Mouse (Mus musculus): ENCODE data around the gene Brd2. TPM values are rescaled to one million over a fixed set of nuclear protein-coding genes. Genes with fewer than 3 reads are reported as not detected.

Gene Brd2
- polyA plus RNA-seq, 1 experiment from 2014 or later: 97.8 TPM

- Histone ChIP-seq H3K4me2 (ENCODE audit: low read depth, low read length) (no peak overlapping the region), H3K9ac (ENCODE audit: low read length) (no peak overlapping the region), H3K36me3 (ENCODE audit: control insufficient read depth, insufficient read depth, low read length) (no peaks in the 10 kb centered on the region; the same call in 1 of the 2 replicates), H3K27ac (ENCODE audit: low read length) (no peak overlapping the region), H3K27me3 (ENCODE audit: control insufficient read depth, insufficient read depth, low read depth, low read length) (no peaks in the 10 kb centered on the region), H3K9me3 (ENCODE audit: control insufficient read depth, low read length) (no peaks in the 10 kb centered on the region), H3K4me3 (ENCODE audit: low read length) (no peak overlapping the region), H3K4me1 (replicated peaks; ENCODE audit: control insufficient read depth, insufficient read depth, low read length) (peaks cover 24% of the 10 kb centered on the region)
- WGBS: 37% methylated on average over 6 of the region's 6 CpGs
- no peak for ATAC-seq (ENCODE audit: low read depth)
Measured at GRCm38 (mm10) chr17:34127475-34127874, 5.0 kb upstream of the Brd2 start.

GRCm38 (mm10) chr17:34126826-34127420, 4.5 kb upstream of the Brd2 start:
- H3K9ac ChIP-seq (ENCODE audit: low read length): no peak overlapping the region
- H3K4me1 ChIP-seq (replicated peaks; ENCODE audit: control insufficient read depth, insufficient read depth, low read length): peaks cover 24% of the 10 kb centered on the region
- WGBS: 55% methylated on average over 9 of the region's 9 CpGs

GRCm38 (mm10) chr17:34124649-34125048, 2.2 kb upstream of the Brd2 start:
- Histone ChIP-seq H3K27ac (ENCODE audit: low read length) (no peak overlapping the region), H3K9me3 (ENCODE audit: control insufficient read depth, low read length) (no peaks in the 10 kb centered on the region), H3K27me3 (ENCODE audit: control insufficient read depth, insufficient read depth, low read depth, low read length) (no peaks in the 10 kb centered on the region), H3K4me2 (ENCODE audit: low read depth, low read length) (no peak overlapping the region), H3K9ac (ENCODE audit: low read length) (no peak overlapping the region), H3K4me3 (ENCODE audit: low read length) (no peak overlapping the region), H3K36me3 (ENCODE audit: control insufficient read depth, insufficient read depth, low read length) (no peaks in the 10 kb centered on the region; the same call in 1 of the 2 replicates), H3K4me1 (replicated peaks; ENCODE audit: control insufficient read depth, insufficient read depth, low read length) (peaks cover 24% of the 10 kb centered on the region)
- no peak for ATAC-seq (ENCODE audit: low read depth)
- WGBS: 61% methylated on average over 6 of the region's 6 CpGs

More at GRCm38 (mm10) chr17:34126826-34127420, 4.5 kb upstream of the Brd2 start:
- H3K9me3 ChIP-seq (ENCODE audit: control insufficient read depth, low read length): no peaks in the 10 kb centered on the region
- ATAC-seq (ENCODE audit: low read depth): no peak
- H3K27me3 ChIP-seq (ENCODE audit: control insufficient read depth, insufficient read depth, low read depth, low read length): no peaks in the 10 kb centered on the region
- no peaks in the 10 kb centered on the region; the same call in 1 of the 2 replicates for H3K36me3 ChIP-seq (ENCODE audit: control insufficient read depth, insufficient read depth, low read length)
- H3K4me3 ChIP-seq (ENCODE audit: low read length): no peak overlapping the region
- no peak overlapping the region for H3K27ac ChIP-seq (ENCODE audit: low read length)
- H3K4me2 ChIP-seq (ENCODE audit: low read depth, low read length): no peak overlapping the region

GRCm38 (mm10) chr17:34123518-34123917, 1.1 kb upstream of the Brd2 start:
- no peak for ATAC-seq (ENCODE audit: low read depth)
- WGBS: 0% methylated on average over 2 of the region's 2 CpGs

GRCm38 (mm10) chr17:34123111-34123510, 677 bp upstream of the Brd2 start:
- peaks cover 14% of the 10 kb centered on the region for H3K4me1 ChIP-seq (replicated peaks; ENCODE audit: control insufficient read depth, insufficient read depth, low read length)
- no peaks in the 10 kb centered on the region for H3K9me3 ChIP-seq (ENCODE audit: control insufficient read depth, low read length)
- H3K9ac ChIP-seq (ENCODE audit: low read length): peak overlapping the region; percentile 99
- WGBS: under 1% methylated on average over 7 of the region's 7 CpGs
- H3K27ac ChIP-seq (ENCODE audit: low read length): peak overlapping the region; percentile 100
- H3K36me3 ChIP-seq (ENCODE audit: control insufficient read depth, insufficient read depth, low read length): peaks cover 9% of the 10 kb centered on the region
- no peak for ATAC-seq (ENCODE audit: low read depth)
- no peaks in the 10 kb centered on the region for H3K27me3 ChIP-seq (ENCODE audit: control insufficient read depth, insufficient read depth, low read depth, low read length)
- peak overlapping the region; percentile 72 for H3K4me2 ChIP-seq (ENCODE audit: low read depth, low read length)
- H3K4me3 ChIP-seq (ENCODE audit: low read length): peak overlapping the region; percentile 81

More at GRCm38 (mm10) chr17:34123518-34123917, 1.1 kb upstream of the Brd2 start:
- H3K9me3 ChIP-seq (ENCODE audit: control insufficient read depth, low read length): no peaks in the 10 kb centered on the region
- H3K27ac ChIP-seq (ENCODE audit: low read length): peak overlapping the region; percentile 100
- no peaks in the 10 kb centered on the region for H3K27me3 ChIP-seq (ENCODE audit: control insufficient read depth, insufficient read depth, low read depth, low read length)
- peak overlapping the region; percentile 99 for H3K9ac ChIP-seq (ENCODE audit: low read length)
- peak overlapping the region; percentile 72 for H3K4me2 ChIP-seq (ENCODE audit: low read depth, low read length)
- H3K4me3 ChIP-seq (ENCODE audit: low read length): peak overlapping the region; percentile 81
- peaks cover 16% of the 10 kb centered on the region for H3K4me1 ChIP-seq (replicated peaks; ENCODE audit: control insufficient read depth, insufficient read depth, low read length)
- H3K36me3 ChIP-seq (ENCODE audit: control insufficient read depth, insufficient read depth, low read length): peaks cover 5% of the 10 kb centered on the region

GRCm38 (mm10) chr17:34121879-34122187, 601 bp downstream of the Brd2 start:
- H3K9me3 ChIP-seq (ENCODE audit: control insufficient read depth, low read length): no peaks in the 10 kb centered on the region
- H3K27me3 ChIP-seq (ENCODE audit: control insufficient read depth, insufficient read depth, low read depth, low read length): no peaks in the 10 kb centered on the region
- H3K4me3 ChIP-seq (ENCODE audit: low read length): peak overlapping the region; percentile 81
- H3K4me1 ChIP-seq (replicated peaks; ENCODE audit: control insufficient read depth, insufficient read depth, low read length): peaks cover 8% of the 10 kb centered on the region
- H3K4me2 ChIP-seq (ENCODE audit: low read depth, low read length): peak overlapping the region; percentile 72
- H3K27ac ChIP-seq (ENCODE audit: low read length): peak overlapping the region; percentile 100
- ATAC-seq (ENCODE audit: low read depth): no peak
- H3K36me3 ChIP-seq (ENCODE audit: control insufficient read depth, insufficient read depth, low read length): peaks cover 15% of the 10 kb centered on the region
- peak overlapping the region; percentile 99 for H3K9ac ChIP-seq (ENCODE audit: low read length)
- 0% methylated on average over 9 of the region's 10 CpGs for WGBS

- Histone ChIP-seq H3K9me3 (ENCODE audit: control insufficient read depth, low read length) (no peaks in the 10 kb centered on the region), H3K4me3 (ENCODE audit: low read length) (peak overlapping the region; percentile 81), H3K4me2 (ENCODE audit: low read depth, low read length) (peak overlapping the region; percentile 72), H3K36me3 (ENCODE audit: control insufficient read depth, insufficient read depth, low read length) (peaks cover 20% of the 10 kb centered on the region), H3K27ac (ENCODE audit: low read length) (peak overlapping the region; percentile 100), H3K27me3 (ENCODE audit: control insufficient read depth, insufficient read depth, low read depth, low read length) (no peaks in the 10 kb centered on the region), H3K9ac (ENCODE audit: low read length) (peak overlapping the region; percentile 99), H3K4me1 (replicated peaks; ENCODE audit: control insufficient read depth, insufficient read depth, low read length) (peaks cover 12% of the 10 kb centered on the region)
- whole genome bisulfite sequencing: under 1% methylated on average over 35 of the region's 35 CpGs
- ATAC-seq (ENCODE audit: low read depth): peak; percentile 35
Measured at GRCm38 (mm10) chr17:34121172-34121878, 1.1 kb downstream of the Brd2 start.

- peak; percentile 41 for ATAC-seq (ENCODE audit: low read depth)
- Histone ChIP-seq H3K9ac (ENCODE audit: low read length) (peak overlapping the region; percentile 99), H3K27ac (ENCODE audit: low read length) (peak overlapping the region; percentile 100), H3K4me1 (replicated peaks; ENCODE audit: control insufficient read depth, insufficient read depth, low read length) (peaks cover 11% of the 10 kb centered on the region), H3K27me3 (ENCODE audit: control insufficient read depth, insufficient read depth, low read depth, low read length) (no peaks in the 10 kb centered on the region), H3K4me3 (ENCODE audit: low read length) (peak overlapping the region; percentile 81), H3K4me2 (ENCODE audit: low read depth, low read length) (peak overlapping the region; percentile 72), H3K36me3 (ENCODE audit: control insufficient read depth, insufficient read depth, low read length) (peaks cover 23% of the 10 kb centered on the region), H3K9me3 (ENCODE audit: control insufficient read depth, low read length) (no peaks in the 10 kb centered on the region)
- WGBS: 0% methylated on average over 28 of the region's 31 CpGs
Measured at GRCm38 (mm10) chr17:34120814-34121171, 1.6 kb downstream of the Brd2 start.

GRCm38 (mm10) chr17:34120180-34120723, 2.2 kb downstream of the Brd2 start:
- H3K27ac ChIP-seq (ENCODE audit: low read length): peak overlapping the region; percentile 100
- H3K9me3 ChIP-seq (ENCODE audit: control insufficient read depth, low read length): no peaks in the 10 kb centered on the region
- peak overlapping the region; percentile 81 for H3K4me3 ChIP-seq (ENCODE audit: low read length)
- peaks cover 11% of the 10 kb centered on the region for H3K4me1 ChIP-seq (replicated peaks; ENCODE audit: control insufficient read depth, insufficient read depth, low read length)
- peaks cover 28% of the 10 kb centered on the region for H3K36me3 ChIP-seq (ENCODE audit: control insufficient read depth, insufficient read depth, low read length)
- ATAC-seq (ENCODE audit: low read depth): peak; percentile 37
- under 1% methylated on average over 34 of the region's 42 CpGs for WGBS
- H3K4me2 ChIP-seq (ENCODE audit: low read depth, low read length): peak overlapping the region; percentile 72
- no peaks in the 10 kb centered on the region for H3K27me3 ChIP-seq (ENCODE audit: control insufficient read depth, insufficient read depth, low read depth, low read length)
- H3K9ac ChIP-seq (ENCODE audit: low read length): peak overlapping the region; percentile 99
